Mouse (Mus musculus): Measurements from ENCODE around the gene Rundc3a. TPM values are rescaled to one million over a fixed set of nuclear protein-coding genes. Genes with fewer than 3 reads are reported as not detected.
"Not testable (repeated sequence)": the region's sequence is repeated elsewhere in the genome, so short reads cannot be mapped to it uniquely, and the experiment has no call there.

The Rundc3a gene
- total RNA-seq, 2 experiments from 2014 or later, result 0.29 to 0.32 TPM

DNA sequence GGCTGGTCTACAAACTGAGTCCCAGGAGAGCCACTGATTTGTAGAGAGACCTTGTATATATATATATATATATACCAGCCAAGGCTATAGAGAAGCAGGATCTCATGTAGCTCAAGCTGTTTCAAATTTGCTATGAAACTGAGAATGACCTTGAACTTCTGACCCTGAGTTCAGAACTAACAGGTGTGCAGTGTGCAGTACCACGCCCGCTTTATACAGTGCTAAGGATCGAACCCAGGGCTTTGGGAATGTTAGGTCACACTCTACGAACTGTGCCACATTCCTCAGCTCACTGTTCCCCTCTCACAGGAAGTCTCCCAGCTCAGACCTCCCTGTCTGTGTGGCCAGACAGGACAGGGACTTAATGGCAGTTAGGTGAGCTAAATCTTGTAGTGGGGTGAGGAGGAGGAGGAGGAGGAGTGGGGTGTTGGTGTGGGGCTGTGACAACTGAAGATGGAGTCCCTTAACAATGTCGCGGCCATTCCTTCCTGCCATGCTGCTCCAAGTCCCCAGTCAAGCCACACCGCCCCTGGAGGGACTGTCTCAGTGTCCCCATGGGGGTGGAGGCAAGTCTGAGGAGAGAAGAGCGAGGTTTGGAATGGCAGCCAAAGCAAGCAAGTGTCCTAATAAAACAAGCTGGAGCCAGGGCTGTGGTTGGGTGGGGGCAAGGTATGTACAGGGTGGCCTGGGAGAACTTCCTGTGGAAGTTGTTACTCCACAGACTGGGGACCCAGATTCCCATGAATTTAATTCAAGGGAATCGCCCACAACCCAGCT lies 25.5 kb upstream of the Rundc3a start:
- no peak for DNase-seq
- intact Hi-C loops (cut with DNase I), result no loop called here

DNA sequence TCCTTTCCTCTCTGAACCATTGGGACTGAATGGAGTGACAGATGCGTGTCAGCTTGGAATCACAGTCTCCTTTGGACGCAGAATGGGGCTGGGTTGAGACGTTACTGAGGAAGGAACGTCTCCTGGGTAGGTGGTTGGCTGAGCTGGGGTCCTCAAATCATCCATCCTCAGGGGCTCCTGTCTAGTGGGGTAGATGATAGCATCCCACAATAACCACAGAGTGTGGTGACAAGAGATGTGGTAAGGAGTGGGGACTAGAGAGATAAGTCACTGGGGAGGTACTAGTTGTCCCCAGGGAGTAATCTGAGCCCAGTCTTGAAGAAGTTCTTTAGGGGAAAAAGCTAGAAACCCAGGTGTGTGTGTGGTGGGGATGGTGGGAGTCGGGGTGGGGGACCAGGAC lies 24.9 kb upstream of the Rundc3a start:
- intact Hi-C loops (cut with DNase I), result no loop called here
- DNase-seq, result no peak

DNA sequence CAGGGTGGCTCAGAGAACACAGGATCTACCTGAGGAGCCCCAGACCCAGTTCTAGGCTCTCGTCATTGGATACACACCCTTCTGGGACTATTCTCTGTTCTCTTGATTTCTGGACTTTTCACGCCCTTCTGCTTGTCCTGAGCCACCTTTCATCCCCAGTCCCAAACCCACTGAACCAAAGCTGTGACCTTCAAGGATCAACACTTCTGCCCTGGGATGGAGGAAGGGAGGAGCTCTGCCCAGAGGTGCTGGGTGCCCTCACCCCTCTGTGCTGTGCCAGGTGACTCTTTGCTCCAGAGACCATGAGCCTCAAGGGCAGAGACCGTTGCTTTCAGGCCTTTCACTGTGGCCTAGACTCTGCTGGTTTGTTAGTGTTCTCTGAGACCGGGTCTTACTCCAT lies 23.9 kb upstream of the Rundc3a start:
- intact Hi-C loops (cut with DNase I), result no loop called here
- DNase-seq, result no peak

DNA sequence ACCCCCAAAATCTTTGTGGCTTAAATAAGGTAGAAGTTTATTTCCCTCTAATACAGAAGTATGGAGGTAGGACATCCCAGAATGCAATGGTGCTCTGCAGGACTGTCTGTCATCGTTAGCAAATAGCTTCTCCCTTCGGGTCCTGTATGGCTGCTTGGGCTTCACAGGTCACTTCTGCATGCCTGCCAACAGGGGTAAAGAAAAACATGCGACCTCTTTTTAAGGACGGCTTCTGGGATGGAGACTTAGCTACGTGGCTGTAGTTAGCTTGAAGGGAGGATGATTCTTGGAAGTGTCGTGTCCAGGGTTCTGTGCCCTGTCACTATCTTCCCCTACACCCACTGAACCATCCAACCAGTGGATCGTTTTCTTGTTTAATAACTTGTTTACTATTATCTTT lies 22.9 kb upstream of the Rundc3a start:
- intact Hi-C loops (cut with DNase I), result no loop called here
- no peak for DNase-seq

DNA sequence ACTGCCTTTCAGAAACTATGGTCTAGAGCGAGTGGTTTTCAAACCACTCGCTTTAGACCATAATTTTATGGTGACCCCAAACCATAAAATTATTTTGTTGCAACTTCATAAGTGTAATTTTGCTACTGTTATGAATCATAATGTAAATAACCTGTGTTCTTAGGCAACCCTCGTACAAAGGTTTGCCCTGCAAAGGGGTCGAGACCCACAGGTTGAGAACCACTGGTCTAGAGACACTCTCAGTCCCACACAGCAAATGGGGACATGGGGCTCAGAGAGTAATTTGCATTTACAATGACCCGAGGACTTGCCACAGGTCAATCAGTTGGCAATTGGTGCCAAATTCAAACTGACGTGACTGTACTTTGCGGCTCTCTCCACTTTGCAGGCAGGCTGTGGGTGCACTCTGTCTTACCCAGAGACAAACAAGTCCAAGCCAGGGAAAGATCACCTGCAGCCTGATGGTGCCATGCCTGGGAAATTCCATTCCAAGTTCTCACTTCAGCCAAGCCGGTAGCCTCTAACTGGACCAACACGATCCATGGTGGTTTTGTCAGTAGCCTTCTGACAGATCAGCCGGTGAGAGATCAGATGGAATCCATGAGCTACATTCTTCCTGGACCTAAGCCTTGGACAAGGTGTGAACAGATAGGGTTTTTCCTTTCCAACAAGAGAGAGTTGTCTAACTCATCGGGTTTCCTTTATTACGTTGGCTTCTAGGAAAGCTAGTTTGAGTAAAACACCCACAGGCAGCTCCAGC lies 21.1 kb upstream of the Rundc3a start:
- intact Hi-C loops (cut with DNase I), result no loop called here
- no peak for DNase-seq

DNA sequence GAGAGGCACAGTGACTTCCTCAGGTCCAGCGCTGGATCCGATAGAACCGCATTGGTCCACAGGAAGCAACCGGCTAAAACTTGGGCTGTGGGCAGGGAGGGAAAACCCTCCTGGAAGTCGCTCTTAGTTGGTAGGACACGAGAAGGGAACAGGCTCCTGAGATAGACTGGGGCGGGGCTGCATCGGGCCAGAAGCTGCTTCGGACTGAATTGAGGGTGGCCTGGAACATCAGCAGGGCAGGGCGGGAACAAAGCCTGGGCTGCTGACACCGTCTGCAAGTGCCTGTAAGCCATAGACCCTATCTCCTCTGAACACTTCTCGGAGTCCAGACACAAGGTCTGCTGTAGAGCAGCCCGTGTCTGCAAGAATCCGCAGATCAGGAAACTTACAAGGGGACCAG lies 20.3 kb upstream of the Rundc3a start:
- intact Hi-C loops (cut with DNase I), result no loop called here
- no peak for DNase-seq

DNA sequence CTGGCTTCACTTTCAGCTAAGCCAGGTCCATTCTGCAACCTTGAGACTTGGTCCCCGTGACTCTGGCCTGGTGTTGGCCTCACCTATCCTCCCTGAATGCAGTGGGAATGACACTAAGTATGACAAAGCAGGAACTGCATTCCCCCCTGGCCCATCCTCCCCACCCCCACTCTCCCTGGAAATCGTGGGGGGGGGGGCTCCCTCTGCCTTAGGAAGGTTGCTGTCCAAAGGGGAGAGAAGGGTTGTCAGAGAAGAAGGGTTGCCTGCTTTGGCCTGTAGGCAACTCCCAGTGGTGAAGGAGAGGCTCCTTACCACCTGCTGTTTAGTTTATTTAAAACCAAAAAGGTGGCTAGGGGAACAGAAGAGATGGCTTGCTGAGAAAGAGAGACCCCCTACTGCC lies 19.6 kb upstream of the Rundc3a start:
- no peak for DNase-seq
- intact Hi-C loops (cut with DNase I), result no loop called here

DNA sequence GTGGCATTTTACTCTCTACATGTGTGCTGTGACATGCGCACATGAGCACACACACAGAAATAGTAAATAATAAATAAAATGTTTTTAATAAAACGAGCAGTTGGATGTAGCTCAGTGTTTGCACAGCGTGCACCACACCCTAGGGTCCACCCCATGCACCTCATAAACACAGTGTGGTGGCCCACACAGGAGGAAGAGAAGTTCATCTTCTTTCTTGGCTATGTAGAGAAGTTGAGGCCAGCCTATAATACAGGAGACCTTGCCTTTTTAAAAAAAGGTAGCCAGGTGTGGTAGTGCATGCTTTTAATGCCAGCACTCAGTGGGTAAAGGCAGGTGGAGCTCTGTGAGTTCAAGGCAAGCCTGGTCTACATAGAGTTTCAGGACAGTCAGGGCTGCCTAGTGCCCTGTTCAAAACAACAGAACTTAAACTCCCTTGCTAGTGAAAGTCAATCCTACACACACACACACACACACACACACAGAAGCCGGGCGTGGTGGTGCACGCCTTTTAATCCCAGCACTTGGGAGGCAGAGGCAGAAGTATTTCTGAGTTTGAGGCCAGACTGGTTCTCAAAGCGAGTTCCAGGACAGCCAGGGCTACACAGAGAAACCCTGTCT lies 19.0 kb upstream of the Rundc3a start:
- intact Hi-C loops (cut with DNase I), result no loop called here
- DNase-seq, result no peak

DNA sequence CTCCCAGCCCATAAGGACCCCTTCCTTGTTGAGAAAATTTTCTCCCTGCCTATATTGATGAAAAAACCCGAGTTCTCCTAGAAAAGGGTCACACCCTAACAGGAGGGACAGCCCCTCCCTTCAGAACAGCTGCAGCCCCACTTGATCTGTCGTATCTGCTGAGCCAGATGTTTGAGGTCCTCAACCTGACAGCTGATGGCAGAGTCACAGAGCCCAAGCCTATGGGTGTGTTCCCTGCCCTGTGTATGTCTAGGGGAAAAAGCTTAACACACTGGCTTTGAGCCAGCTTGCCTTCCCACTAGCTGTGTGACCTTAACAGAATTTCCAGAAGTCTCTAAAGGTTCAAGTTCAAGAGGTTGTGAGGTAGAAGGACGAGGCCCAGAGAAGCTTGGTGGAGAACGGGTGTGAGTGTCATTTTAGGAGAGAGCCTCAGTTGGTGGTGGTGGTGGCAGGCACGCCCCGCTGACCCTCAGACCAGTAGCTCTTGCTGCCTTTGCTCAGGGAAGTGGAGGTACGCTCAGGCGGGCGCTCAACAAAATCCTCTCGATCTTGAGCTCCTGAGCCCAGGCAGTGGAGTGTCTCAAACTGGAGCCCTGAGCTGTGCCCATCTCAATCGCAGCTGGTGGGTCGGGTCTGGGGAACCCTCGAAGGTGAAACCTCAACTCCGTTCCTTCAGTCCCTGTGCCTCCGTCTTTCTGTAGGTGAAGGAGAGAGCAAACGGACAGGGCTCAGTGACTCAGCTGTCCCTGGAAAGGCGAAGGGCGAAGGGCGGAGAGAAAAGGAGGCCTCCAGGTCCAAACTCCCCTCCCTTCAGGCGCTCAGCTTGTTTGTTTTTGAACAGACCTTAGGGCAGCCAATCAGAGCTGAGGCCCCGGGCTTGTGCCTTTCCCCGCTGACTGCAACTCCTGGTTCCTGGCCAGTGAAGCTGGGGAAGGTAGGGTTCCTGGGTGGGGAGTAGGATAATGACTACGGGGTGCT lies 17.7 kb upstream of the Rundc3a start:
- DNase-seq, result peak; percentile 52 to 56
- intact Hi-C loops (cut with DNase I), result loop anchor here (5.0 kb wide), 1 partner anchor 43 kb away; no protein-coding TSS in a partner anchor

DNA sequence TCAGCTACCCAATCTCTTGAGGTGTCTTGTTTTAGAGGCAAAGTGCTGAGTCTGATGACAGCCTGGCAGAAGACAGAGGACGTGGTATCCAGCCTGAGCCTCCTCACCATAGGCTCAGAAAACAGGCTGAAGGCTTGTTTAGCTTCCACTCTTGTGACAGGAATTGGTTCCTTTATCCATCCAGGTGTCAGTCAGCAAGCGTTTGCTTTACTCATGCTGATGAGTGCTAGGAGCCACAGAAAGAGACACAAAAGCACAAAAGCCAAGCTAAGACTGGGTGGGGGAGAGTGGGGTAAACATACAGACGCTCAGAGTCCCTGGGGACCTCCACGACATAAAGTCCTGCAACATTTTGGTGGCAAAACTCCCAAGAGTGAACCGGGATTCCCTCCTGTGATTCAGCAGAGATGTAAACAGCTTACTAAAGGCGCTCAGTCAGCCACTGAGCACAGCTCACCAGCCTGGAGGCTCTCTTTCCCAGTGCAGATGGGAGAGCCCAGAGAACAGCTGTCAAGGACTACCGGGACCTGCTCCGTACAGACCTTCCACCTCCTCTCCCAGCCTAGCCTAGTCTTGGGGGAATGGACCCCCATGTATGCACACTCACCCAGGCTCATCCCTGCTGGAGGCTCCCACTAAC lies 16.9 kb upstream of the Rundc3a start:
- no peak for DNase-seq
- intact Hi-C loops (cut with DNase I), result loop anchor here (5.0 kb wide), 1 partner anchor 44 kb away; no protein-coding TSS in a partner anchor

DNA sequence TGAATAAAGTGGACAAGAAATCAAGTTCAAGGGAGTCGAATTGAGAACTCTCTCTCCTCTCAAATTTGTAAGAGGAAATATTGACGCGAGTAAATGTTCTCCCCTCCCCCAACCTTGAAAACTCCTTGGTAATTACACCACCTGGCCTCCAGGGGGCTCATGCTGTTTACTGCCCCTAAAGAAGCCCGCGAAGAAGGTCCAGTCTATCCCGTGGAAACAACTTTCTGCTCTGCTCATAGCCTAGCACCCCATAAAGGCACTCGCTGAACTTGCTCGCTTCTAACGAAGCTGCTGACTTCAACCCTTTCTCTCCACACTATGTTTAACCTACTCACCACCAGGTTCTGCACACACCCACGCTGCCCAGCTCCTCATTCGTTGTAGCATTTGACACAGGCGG lies 16.0 kb upstream of the Rundc3a start:
- no peak for DNase-seq
- intact Hi-C loops (cut with DNase I), result loop anchor here (5.0 kb wide), 1 partner anchor 45 kb away; no protein-coding TSS in a partner anchor

DNA sequence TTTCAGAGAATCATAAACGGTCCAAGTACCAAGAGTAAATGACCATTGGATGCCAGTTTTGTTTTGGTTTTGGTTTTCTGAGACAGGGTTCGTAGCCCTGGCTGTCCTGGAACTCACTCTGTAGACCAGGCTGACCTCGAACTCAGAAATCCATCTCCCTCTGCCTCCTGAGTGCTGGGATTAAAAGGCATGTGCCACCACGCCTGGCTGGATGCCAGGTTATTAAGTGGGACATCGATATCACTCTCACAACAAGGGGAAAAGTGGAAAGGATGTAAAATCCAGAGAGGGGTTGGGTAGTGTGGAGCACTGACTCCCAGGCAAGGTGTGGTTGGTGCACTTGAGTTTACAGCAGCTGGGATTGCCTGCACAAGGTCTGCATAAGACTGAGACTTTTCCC lies 13.1 kb upstream of the Rundc3a start:
- intact Hi-C loops (cut with DNase I), result no loop called here
- no peak for DNase-seq

DNA sequence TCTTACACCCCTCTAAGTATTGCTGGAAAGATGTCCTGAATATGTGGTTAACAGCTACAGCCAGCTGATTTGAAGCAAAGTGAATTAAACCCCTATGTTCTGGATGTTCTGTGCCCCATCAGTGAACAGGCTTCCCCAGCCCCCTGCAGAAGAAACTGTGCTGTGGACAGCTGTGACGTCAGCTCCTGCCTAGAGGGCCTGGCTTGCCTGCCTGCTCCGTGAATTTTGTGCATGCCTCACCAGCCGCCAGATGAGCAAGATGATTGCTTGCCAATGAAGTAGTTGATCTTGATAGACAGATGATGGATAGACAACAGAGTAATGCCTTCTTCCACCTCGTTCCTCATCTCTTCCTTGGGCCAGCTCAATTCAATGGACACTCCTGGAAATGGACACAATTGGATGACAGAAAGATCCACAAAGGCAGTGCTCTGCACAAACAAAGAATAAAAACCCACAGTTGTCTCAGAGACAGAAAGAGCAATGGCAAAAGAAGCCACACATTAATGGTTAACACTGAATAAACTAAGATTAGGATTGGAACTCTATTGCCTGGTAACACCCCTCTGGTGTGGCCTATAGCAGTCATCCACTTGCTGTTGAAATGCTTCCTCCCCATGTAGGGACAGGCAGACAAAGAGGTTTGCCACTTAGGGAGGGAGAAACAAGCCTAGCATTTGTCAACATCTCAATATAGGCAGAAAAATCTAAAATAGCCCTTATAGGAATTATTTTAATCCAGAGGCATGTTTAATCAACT lies 11.7 kb upstream of the Rundc3a start:
- intact Hi-C loops (cut with DNase I), result no loop called here
- no peak for DNase-seq

DNA sequence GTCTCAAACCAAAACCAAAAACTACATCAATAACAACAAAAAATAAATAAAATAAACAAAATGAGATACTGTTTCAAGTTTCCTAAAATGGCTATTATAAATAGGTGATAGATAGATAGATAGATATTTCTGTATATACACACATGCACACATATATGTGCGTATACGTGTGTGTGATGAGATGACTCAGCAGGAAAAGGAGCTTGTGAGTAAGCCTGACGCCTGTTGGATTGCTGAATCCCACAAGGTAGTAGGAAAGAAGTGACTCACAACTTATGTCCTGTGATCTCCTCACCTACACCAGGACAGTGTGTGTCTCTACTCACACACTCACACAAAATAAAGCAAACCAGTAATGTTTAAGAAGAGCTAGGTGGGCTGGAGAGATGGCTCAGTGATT lies 10.4 kb upstream of the Rundc3a start:
- intact Hi-C loops (cut with DNase I), result no loop called here
- DNase-seq, result no peak

DNA sequence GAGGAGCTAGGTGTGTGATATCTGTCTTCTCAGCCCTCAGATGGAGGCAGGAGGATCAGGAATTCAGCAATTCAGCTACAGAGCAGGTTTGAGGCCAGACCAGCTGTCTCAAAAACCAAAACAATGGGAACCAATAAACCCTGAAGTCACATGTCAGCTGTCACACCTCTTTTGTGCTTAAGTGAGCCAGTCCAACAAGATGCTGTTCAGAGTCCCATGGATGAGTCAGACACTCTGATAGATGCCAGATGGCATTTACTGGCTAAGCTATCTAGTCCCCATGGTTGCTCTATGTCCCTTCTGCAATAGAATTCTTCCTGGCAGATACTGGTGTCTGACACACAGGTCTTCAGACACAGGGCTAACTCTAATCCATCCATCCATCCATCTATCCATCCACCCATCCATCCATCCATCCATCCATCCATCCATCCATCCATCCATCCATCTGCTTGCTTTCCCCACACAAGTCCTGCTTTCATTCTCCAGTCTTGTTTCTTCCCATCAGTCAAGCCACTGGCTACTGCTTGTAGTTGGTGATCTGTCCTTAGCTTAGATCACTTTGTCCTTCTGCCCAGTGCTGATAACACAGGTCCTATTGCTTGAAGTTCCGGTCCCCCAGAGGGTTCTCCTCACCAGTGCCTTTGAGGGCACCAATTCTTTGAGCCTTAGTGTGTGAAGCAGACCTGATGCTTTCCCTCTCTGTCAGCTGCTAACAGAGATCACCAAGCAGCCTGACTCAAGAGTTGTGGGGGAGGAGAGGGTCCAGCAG lies 9.7 kb upstream of the Rundc3a start:
- DNase-seq, result no peak
- intact Hi-C loops (cut with DNase I), result no loop called here

DNA sequence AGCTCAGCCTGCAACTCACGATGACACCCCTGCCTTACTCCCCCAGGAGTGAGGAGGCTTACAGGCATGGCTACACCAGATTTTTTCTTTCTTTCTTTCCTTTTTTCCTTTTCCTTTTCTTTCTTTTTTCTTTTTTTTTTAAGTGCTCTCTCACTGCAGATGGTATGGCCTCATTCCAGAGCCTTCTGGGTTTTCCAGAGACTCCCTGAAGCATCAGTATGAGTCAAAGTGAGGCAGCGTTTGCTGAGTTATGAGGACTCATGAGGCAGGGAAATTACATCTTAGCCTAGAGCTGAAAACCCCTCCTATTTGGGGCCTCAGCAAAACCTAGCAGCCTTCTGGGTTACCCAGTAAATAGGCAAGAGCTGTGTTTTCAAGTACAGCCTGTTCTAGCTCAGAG lies 8.8 kb upstream of the Rundc3a start:
- DNase-seq, result no peak
- intact Hi-C loops (cut with DNase I), result no loop called here

DNA sequence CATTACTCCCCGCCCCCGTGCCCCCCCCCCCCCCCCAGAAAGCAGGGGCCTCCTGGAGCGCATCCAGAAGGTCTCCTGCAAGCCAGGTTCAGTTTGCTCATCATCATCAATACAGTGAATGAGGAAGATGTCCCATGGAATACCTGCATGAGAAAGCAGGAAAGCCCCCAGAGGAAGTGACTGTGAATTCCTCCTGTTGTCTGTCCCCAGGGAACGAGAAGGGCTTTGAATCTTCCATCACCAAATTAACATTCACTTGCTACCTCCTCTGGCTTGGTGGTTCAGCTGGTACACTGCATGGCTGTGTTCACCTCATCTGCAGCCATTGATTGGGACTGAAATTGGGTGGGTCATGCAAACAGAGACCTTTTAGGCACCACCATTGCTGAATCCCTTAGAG lies 8.1 kb upstream of the Rundc3a start:
- intact Hi-C loops (cut with DNase I), result no loop called here
- DNase-seq, result no peak

DNA sequence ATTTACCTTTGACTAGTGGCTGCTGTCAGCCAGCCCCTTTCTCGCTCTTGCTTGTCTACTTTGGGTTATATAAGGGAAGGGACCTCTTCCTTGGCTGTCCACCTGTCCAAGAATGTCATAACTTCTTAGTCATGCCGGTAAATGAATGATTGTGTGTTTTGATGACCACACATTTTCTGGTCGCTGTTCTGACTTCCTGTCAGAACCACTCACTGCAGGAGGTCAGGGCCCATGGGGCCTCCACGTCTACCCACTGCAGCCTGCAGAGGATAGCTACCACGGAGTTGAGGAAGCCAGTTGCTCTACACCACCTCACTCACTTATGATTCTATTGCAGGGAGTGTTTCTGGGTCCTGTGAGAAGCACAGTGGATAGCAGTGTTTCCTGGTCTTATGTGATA lies 7.1 kb upstream of the Rundc3a start:
- intact Hi-C loops (cut with DNase I), result no loop called here
- no peak for DNase-seq

DNA sequence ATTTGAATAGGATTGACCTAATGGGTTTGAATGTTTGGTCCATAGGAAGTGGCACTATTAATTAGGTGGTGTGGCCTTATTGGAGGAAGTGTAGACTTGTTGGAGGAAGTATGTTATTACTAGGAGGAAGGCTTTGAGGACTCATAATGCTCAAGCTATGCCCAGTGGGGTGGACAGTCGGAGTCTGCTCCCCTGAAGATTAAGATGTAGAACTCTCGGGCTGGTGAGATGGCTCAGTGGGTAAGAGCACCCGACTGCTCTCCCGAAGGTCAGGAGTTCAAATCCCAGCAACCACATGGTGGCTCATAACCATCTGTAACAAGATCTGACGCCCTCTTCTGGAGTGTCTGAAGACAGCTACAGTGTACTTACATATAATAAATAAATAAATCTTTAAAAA lies 3.8 kb upstream of the Rundc3a start:
- DNase-seq; intact Hi-C loops (cut with DNase I): not testable (repeated sequence)

Measured in heart, postnatal 10 days (tissue).